Mouse (Mus musculus) lung, embryonic 14.5 days (tissue): ENCODE measurements around the gene Senp6. TPM values are rescaled to one million over a fixed set of nuclear protein-coding genes. Genes with fewer than 3 reads are reported as not detected.
"Not testable (repeated sequence)": the region's sequence is repeated elsewhere in the genome, so short reads cannot be mapped to it uniquely, and the experiment has no call there.

ENCODE experiments used
- ATAC-seq: fragments of 200-750 bp; cut with Nextera tagmentation; 2 replicates; pipeline ENCODE4 v1.8.0; 2017; ENCODE audit warnings: mild to moderate bottlenecking, moderate TSS enrichment, moderate library complexity; ENCODE audit not compliant: insufficient read depth
- DNase-seq: peaks from one replicate; pipeline ENCODE4 v3.0.0-alpha.2; 2015
- H3K27ac ChIP-seq: fragments of 300-500 bp; sonication (generic); 2 replicates; pipeline ENCODE4 v1.5.1; 2014; ENCODE audit warnings: low read depth, mild to moderate bottlenecking, moderate library complexity
- H3K27me3 ChIP-seq: fragments of 300-500 bp; sonication (generic); 2 replicates; pipeline ENCODE4 v1.6.1; 2014; ENCODE audit warnings: low read length, control low read depth; ENCODE audit not compliant: insufficient read depth
- H3K36me3 ChIP-seq: fragments of 300-500 bp; sonication (generic); 2 replicates; pipeline ENCODE4 v1.6.1; 2014; ENCODE audit warnings: control low read depth; ENCODE audit not compliant: insufficient read depth
- H3K4me1 ChIP-seq: fragments of 300-500 bp; sonication (generic); 2 replicates; pipeline ENCODE4 v1.6.1; 2014; ENCODE audit warnings: antibody characterized with exemption, control low read depth; ENCODE audit not compliant: insufficient read depth
- H3K4me2 ChIP-seq: fragments of 300-500 bp; sonication (generic); 2 replicates; pipeline ENCODE4 v1.6.1; 2014; ENCODE audit warnings: mild to moderate bottlenecking
- H3K4me3 ChIP-seq: fragments of 300-500 bp; sonication (generic); 2 replicates; pipeline ENCODE4 v1.5.1; 2014; ENCODE audit warnings: low read depth, low read length
- H3K9ac ChIP-seq: fragments of 300-500 bp; sonication (generic); 2 replicates; pipeline ENCODE4 v1.6.1; 2014
- H3K9me3 ChIP-seq: fragments of 300-500 bp; sonication (generic); 2 replicates; pipeline ENCODE4 v1.6.1; 2016; ENCODE audit warnings: low read depth, low read length, control low read depth
- CTCF ChIP-seq: IDR thresholded peaks from 2 replicates; pipeline ENCODE4 v1.5.1; 2016; ENCODE audit warnings: antibody characterized with exemption, low read depth
- WGBS: fragments of 180-500 bp; shearing (Covaris S2); extraction: QIAGEN DNeasy Blood & Tissue Kit; methylation state at CpG from one replicate; pipeline ENCODE4 v1.1.7; 2014; 5-methylcytosine and 5-hydroxymethylcytosine counted together
- polyA plus RNA-seq: library from polyadenylated mRNA; unstranded; fragments of >200 nt; fragmentation: Nextera tagmentation; extraction: Ambion mirVana; gene quantifications from 2 replicates; pipeline ENCODE4 v1.2.1, GENCODE M21; 2014

Gene Senp6
- polyA plus RNA-seq, 1 experiment from 2014 or later: 76.0 TPM

- H3K4me3 ChIP-seq: no peak overlapping the region
- 0 out of 2 replicates have a peak, but pooled peaks cover 1% of the 10 kb centered on the region for H3K9me3 ChIP-seq
- H3K4me2 ChIP-seq: no peak overlapping the region
- H3K36me3 ChIP-seq: no peaks in the 10 kb centered on the region
- H3K4me1 ChIP-seq: no peaks in the 10 kb centered on the region
- no peak overlapping the region for H3K27ac ChIP-seq
- no peak for TF ChIP-seq CTCF
- H3K27me3 ChIP-seq: no peaks in the 10 kb centered on the region
- H3K9ac ChIP-seq: no peak overlapping the region
- ATAC-seq (peak; percentile 88), DNase-seq (peak; percentile 85)
- 47% methylated on average over 13 of the region's 13 CpGs for WGBS
Measured at GRCm38 (mm10) chr9:80037262-80037996, 29.3 kb upstream of the Senp6 start.

DNA sequence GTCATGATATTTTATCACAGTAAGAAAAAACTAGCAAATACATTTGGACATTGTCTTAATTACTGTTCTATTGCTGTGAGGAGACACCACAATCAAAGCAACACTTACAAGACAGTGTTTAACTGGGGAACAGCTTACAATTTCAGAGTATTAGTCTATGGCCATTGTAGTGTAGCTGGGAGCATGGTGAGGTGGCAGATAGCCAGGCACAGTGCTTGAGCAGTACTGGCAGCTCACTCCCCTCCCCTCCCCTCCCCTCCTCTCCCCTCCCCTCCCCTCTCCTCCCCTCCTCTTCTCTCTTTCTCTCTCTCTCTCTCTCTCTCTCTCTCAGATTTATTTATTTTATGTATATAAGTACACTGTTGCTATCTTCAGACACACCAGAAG, 28.7 kb upstream of the Senp6 start:
- H3K4me2 ChIP-seq: no peak overlapping the region
- no peak for TF ChIP-seq CTCF
- H3K4me1 ChIP-seq: no peaks in the 10 kb centered on the region
- H3K9ac ChIP-seq: no peak overlapping the region
- H3K9me3 ChIP-seq: no peaks in the 10 kb centered on the region
- DNase-seq (peak; percentile 41), ATAC-seq (peak; percentile 57)
- no peak overlapping the region for H3K27ac ChIP-seq
- no peak overlapping the region for H3K4me3 ChIP-seq
- H3K27me3 ChIP-seq: no peaks in the 10 kb centered on the region
- no peaks in the 10 kb centered on the region for H3K36me3 ChIP-seq

DNA sequence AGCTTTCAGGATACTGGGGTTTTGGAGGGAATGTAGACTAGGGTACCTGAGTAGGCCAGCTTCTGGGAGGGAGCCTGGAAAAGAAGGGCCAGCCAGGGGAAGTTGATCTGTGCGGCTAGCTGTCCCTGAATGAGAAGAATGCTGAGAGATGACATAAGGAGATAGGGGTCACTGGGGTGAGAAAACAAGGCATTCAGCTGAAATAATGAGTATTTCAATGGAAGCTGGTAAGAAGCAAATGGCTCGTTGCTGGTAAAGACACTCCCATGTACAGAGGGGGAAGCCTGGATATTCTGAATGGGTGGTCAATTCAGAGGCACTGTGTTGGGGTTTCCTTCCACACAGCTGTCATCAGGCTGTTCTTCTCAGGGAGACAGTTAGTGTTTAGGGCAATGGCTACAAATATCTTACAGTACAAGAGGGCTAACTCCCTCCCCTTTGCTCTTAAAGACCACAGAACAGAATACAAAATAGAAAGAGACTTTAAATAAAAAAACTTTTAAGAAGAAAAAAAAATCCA, 27.3 kb upstream of the Senp6 start:
- no peak for TF ChIP-seq CTCF
- Histone ChIP-seq H3K27me3 (no peaks in the 10 kb centered on the region), H3K4me1 (no peaks in the 10 kb centered on the region), H3K9ac (no peak overlapping the region), H3K36me3 (no peaks in the 10 kb centered on the region), H3K27ac (peak overlapping the region; percentile 66; the same call in 1 of the 2 replicates), H3K4me2 (no peak overlapping the region), H3K9me3 (no peaks in the 10 kb centered on the region), H3K4me3 (no peak overlapping the region)
- ATAC-seq: peak; percentile 64
- WGBS: 11% methylated on average over 2 of the region's 2 CpGs
- peak; percentile 49 for DNase-seq

DNA sequence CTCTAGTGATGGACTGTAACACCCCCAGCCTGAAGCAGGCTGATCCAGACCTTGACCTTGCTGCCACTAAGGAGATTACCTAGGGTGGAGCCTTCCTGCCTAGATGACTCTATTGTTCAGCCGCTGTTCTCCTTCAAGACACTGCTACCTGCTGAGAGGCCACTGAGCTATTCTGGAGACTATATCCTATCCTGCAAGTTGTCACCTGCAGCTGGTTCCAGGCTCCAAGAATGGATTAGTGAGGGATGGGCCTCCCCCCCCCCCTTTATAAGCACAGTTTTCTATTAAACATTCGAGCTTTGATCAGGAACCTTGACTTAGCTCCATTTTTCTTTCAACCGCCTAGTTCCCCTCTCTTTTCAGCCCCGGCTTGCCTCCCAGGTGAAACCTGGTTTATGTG, 22.4 kb upstream of the Senp6 start:
- H3K27me3 ChIP-seq, DNase-seq, H3K36me3 ChIP-seq, H3K27ac ChIP-seq, H3K4me2 ChIP-seq, ATAC-seq, H3K4me3 ChIP-seq, H3K4me1 ChIP-seq, H3K9ac ChIP-seq, H3K9me3 ChIP-seq: not testable (repeated sequence)
- WGBS: 89% methylated on average over 4 of the region's 4 CpGs

GRCm38 (mm10) chr9:80049271-80049670, 17.4 kb upstream of the Senp6 start:
- H3K4me3 ChIP-seq, H3K27me3 ChIP-seq, H3K36me3 ChIP-seq, H3K9me3 ChIP-seq, H3K27ac ChIP-seq, H3K4me2 ChIP-seq, H3K4me1 ChIP-seq, H3K9ac ChIP-seq, ATAC-seq, DNase-seq: not testable (repeated sequence)
- 46% methylated on average over 5 of the region's 5 CpGs for WGBS

DNA sequence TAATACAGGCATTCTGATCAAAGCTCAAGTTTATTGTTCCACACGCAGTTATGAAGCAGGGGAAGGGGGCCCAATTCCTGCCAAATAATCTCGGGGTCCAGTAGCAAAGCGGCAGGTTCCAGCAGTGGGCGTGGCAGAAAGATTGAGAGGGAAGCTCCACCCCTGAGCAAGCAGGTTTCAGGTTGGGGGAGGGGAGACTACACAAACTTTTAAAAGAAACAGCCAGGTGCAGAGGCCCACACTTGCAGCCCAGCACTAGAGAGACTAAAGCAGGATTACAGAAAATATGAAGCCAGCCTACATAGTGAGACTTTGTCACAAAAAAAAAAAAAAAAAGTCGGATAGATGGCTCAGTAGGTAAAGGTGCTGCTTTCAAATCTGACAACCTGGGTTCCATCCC, 13.8 kb upstream of the Senp6 start:
- Histone ChIP-seq H3K4me3 (no peak overlapping the region), H3K9me3 (no peaks in the 10 kb centered on the region), H3K27ac (no peak overlapping the region), H3K27me3 (no peaks in the 10 kb centered on the region), H3K4me2 (no peak overlapping the region), H3K4me1 (no peaks in the 10 kb centered on the region), H3K36me3 (no peaks in the 10 kb centered on the region), H3K9ac (no peak overlapping the region)
- TF ChIP-seq CTCF: no peak
- WGBS: 77% methylated on average over 5 of the region's 5 CpGs
- DNase-seq: no peak
- ATAC-seq: no peak

DNA sequence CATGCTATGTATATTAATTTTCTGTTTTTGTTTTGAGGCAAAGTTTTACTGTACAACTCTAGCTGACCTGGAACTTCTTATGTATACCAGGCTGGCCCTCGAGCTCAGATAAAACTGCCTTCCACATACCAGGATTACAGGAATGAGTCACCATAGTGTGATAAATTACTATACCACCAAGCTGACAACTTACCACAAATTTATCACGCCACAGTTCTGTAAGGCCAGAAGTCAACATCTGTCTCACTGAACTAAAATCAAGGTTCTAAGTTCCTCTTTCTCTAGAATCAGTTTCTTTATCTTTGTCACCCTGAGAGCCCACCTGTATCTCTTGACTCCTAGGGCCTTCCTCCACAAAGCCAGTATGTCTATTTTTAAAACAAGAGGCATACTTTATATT, 9.0 kb upstream of the Senp6 start:
- Histone ChIP-seq H3K27ac (no peak overlapping the region), H3K36me3 (no peaks in the 10 kb centered on the region), H3K4me1 (no peaks in the 10 kb centered on the region), H3K4me3 (no peak overlapping the region), H3K27me3 (no peaks in the 10 kb centered on the region), H3K9ac (no peak overlapping the region), H3K9me3 (no peaks in the 10 kb centered on the region), H3K4me2 (no peak overlapping the region)
- 49% methylated on average over 2 of the region's 2 CpGs for WGBS
- TF ChIP-seq CTCF: no peak
- no peak for DNase-seq
- no peak for ATAC-seq

- not testable (repeated sequence) for H3K4me3 ChIP-seq, ATAC-seq
- WGBS: 86% methylated on average over 2 of the region's 2 CpGs
Measured at GRCm38 (mm10) chr9:80065495-80065894, 1.2 kb upstream of the Senp6 start.

More at GRCm38 (mm10) chr9:80065495-80065894, 1.2 kb upstream of the Senp6 start:
- not testable (repeated sequence) for H3K27ac ChIP-seq, H3K4me1 ChIP-seq, H3K36me3 ChIP-seq, H3K4me2 ChIP-seq, H3K9ac ChIP-seq, H3K27me3 ChIP-seq, H3K9me3 ChIP-seq, DNase-seq
